In the genomic region with DNA sequence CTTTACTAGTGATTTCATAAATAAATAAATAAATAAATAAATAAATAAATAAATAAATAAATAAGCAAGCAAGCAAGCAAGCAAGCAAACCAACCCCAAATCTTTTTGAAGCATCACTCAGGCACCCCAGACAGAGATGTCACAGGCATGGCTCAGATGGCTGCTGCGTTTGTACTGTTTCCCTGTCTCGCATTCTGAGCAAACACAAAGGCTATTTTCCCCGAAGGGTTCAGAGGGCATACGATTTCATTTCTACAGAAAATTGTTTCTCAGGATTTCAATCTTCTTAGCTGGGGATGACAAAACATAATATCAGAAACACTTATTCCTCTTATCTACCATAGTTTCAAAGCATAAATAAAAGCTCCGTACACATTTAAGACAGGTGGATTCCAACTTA, we compare ENCODE assay signal across 29 mouse cellular contexts.
DNase-seq lines count a peak whose midpoint lies in the region; ATAC-seq and TF ChIP-seq lines count a peak whose summit lies in the region.
"Had no signal": no experiment of that assay in that cellular context is flagged by ENCODE, and none has a peak within 500 bp of the region (broad histone marks: within the 10 kb centered on the region; RNA-seq: fewer than 3 reads in every experiment).

No protein-coding gene starts in this region.

- no peak overlapping the region for H3K4me3 ChIP-seq in hindbrain, embryonic 11.5 days (ENCODE audit: low read depth, low read length)
- no peak overlapping the region for H3K4me3 ChIP-seq in hindbrain, embryonic 16.5 days (ENCODE audit: low read length)
- no peak overlapping the region for H3K4me3 ChIP-seq in midbrain, embryonic 11.5 days (ENCODE audit: low read depth, low read length)
- H3K4me3 ChIP-seq in midbrain, embryonic 16.5 days (ENCODE audit: low read depth, low read length) = no peak overlapping the region
- H3K4me3 ChIP-seq in midbrain, postnatal 0 days (ENCODE audit: low read depth, low read length) = no peak overlapping the region
- H3K4me3 ChIP-seq in midbrain, embryonic 13.5 days (replicated peaks) = no peak overlapping the region
- H3K4me3 ChIP-seq: embryonic facial prominence, embryonic 13.5 days; embryonic facial prominence, embryonic 15.5 days; erythroblast, embryonic 14.5 days; forebrain, embryonic 10.5 days; forebrain, embryonic 12.5 days had no signal

- TF ChIP-seq POLR2A in brain, embryonic 14.5 days (IDR thresholded peaks at IDR 0.05; ENCODE audit: borderline replicate concordance, extremely low read depth, insufficient read depth, insufficient read length, poor library complexity, severe bottlenecking) = no peak

- DNase-seq in hindbrain, embryonic 11.5 days (ENCODE audit: low spot score) = peak; percentile 12
- peak; percentile 81 for DNase-seq in midbrain, embryonic 11.5 days (ENCODE audit: low spot score, missing footprints)
- DNase-seq in midbrain, postnatal 0 days (ENCODE audit: low spot score) = peak; percentile 12
- DNase-seq in brain, embryonic 14.5 days (ENCODE audit: low read depth) = peak; percentile 52
- DNase-seq: adrenal gland, adult 8-10 months; adrenal gland, postnatal 14 days; adrenal gland, postnatal 36 days; B cell, adult 2 months; cerebellum, adult 11 months; cerebellum, adult 18-20 months; cerebellum, adult 8-10 months; cerebellum, adult 9-11 months; cerebellum, postnatal 14 days; cerebellum, postnatal 36 days; embryo, embryonic 11 days had no signal

- H3K9ac ChIP-seq in hindbrain, embryonic 11.5 days (ENCODE audit: low read depth, low read length) = no peak overlapping the region
- no peak overlapping the region for H3K9ac ChIP-seq in hindbrain, embryonic 16.5 days (ENCODE audit: low read depth, low read length)
- no peak overlapping the region for H3K9ac ChIP-seq in midbrain, embryonic 11.5 days (ENCODE audit: low read length)
- no peak overlapping the region for H3K9ac ChIP-seq in midbrain, embryonic 16.5 days (ENCODE audit: low read depth, low read length)
- H3K9ac ChIP-seq in midbrain, postnatal 0 days (replicated peaks; ENCODE audit: low read length, poor library complexity, severe bottlenecking) = no peak overlapping the region
- no peak overlapping the region for H3K9ac ChIP-seq in midbrain, embryonic 13.5 days (replicated peaks)
- H3K9ac ChIP-seq: embryonic facial prominence, embryonic 13.5 days; embryonic facial prominence, embryonic 15.5 days; forebrain, embryonic 12.5 days had no signal

- TF ChIP-seq CTCF in midbrain, postnatal 0 days (IDR thresholded peaks at IDR 0.05) = no peak
- TF ChIP-seq CTCF in brain, embryonic 14.5 days (IDR thresholded peaks at IDR 0.05; ENCODE audit: borderline replicate concordance, extremely low read depth, insufficient read depth, insufficient read length) = no peak

- H3K4me1 ChIP-seq in hindbrain, embryonic 11.5 days (replicated peaks; ENCODE audit: control insufficient read depth, insufficient read depth, low read length) = no peaks in the 10 kb centered on the region
- no peaks in the 10 kb centered on the region for H3K4me1 ChIP-seq in hindbrain, embryonic 16.5 days (ENCODE audit: control insufficient read depth, insufficient read depth, low read depth, low read length)
- H3K4me1 ChIP-seq in midbrain, embryonic 11.5 days (ENCODE audit: control insufficient read depth, insufficient read depth, low read length) = no peaks in the 10 kb centered on the region
- H3K4me1 ChIP-seq in midbrain, embryonic 16.5 days (ENCODE audit: control insufficient read depth, insufficient read depth, low read length) = no peaks in the 10 kb centered on the region
- no peaks in the 10 kb centered on the region for H3K4me1 ChIP-seq in midbrain, postnatal 0 days (ENCODE audit: insufficient read depth, low read length)
- H3K4me1 ChIP-seq in midbrain, embryonic 13.5 days (replicated peaks) = no peaks in the 10 kb centered on the region
- H3K4me1 ChIP-seq: embryonic facial prominence, embryonic 13.5 days; embryonic facial prominence, embryonic 15.5 days; forebrain, embryonic 10.5 days; forebrain, embryonic 12.5 days had no signal

- H3K4me2 ChIP-seq in hindbrain, embryonic 11.5 days (replicated peaks; ENCODE audit: low read depth, low read length) = no peak overlapping the region
- no peak overlapping the region for H3K4me2 ChIP-seq in hindbrain, embryonic 16.5 days (ENCODE audit: low read length)
- no peak overlapping the region for H3K4me2 ChIP-seq in midbrain, embryonic 11.5 days
- no peak overlapping the region for H3K4me2 ChIP-seq in midbrain, embryonic 16.5 days (ENCODE audit: low read length)
- no peak overlapping the region for H3K4me2 ChIP-seq in midbrain, postnatal 0 days (ENCODE audit: low read depth, low read length, poor library complexity, severe bottlenecking)
- no peak overlapping the region for H3K4me2 ChIP-seq in midbrain, embryonic 13.5 days (replicated peaks)
- H3K4me2 ChIP-seq: embryonic facial prominence, embryonic 13.5 days; embryonic facial prominence, embryonic 15.5 days; forebrain, embryonic 12.5 days had no signal

- 57% methylated on average over 5 of the region's 5 CpGs for WGBS in hindbrain, embryonic 11.5 days
- 39% methylated on average over 5 of the region's 5 CpGs for WGBS in hindbrain, embryonic 16.5 days
- WGBS in midbrain, embryonic 11.5 days = 50% methylated on average over 5 of the region's 5 CpGs
- 20% methylated on average over 5 of the region's 5 CpGs for WGBS in midbrain, embryonic 16.5 days
- 38% methylated on average over 5 of the region's 5 CpGs for WGBS in midbrain, postnatal 0 days
- WGBS in midbrain, embryonic 13.5 days = 17% methylated on average over 5 of the region's 5 CpGs

- H3K9me3 ChIP-seq in hindbrain, embryonic 11.5 days (ENCODE audit: control insufficient read depth, low read length) = no peaks in the 10 kb centered on the region
- H3K9me3 ChIP-seq in hindbrain, embryonic 16.5 days (ENCODE audit: control insufficient read depth, low read length) = no peaks in the 10 kb centered on the region
- no peaks in the 10 kb centered on the region for H3K9me3 ChIP-seq in midbrain, embryonic 11.5 days (ENCODE audit: control insufficient read depth, low read length)
- H3K9me3 ChIP-seq in midbrain, embryonic 16.5 days (replicated peaks; ENCODE audit: control insufficient read depth, low read length, poor library complexity, severe bottlenecking) = no peaks in the 10 kb centered on the region
- H3K9me3 ChIP-seq in midbrain, postnatal 0 days (ENCODE audit: low read length) = no peaks in the 10 kb centered on the region
- no peaks in the 10 kb centered on the region for H3K9me3 ChIP-seq in midbrain, embryonic 13.5 days
- H3K9me3 ChIP-seq: embryonic facial prominence, embryonic 13.5 days; embryonic facial prominence, embryonic 15.5 days; forebrain, embryonic 10.5 days; forebrain, embryonic 12.5 days; G1E had no signal

- no peaks in the 10 kb centered on the region for H3K27me3 ChIP-seq in hindbrain, embryonic 11.5 days (ENCODE audit: control insufficient read depth, insufficient read depth, low read length)
- H3K27me3 ChIP-seq in hindbrain, embryonic 16.5 days (replicated peaks; ENCODE audit: control insufficient read depth, insufficient read depth, low read length) = no peaks in the 10 kb centered on the region
- H3K27me3 ChIP-seq in midbrain, embryonic 11.5 days (ENCODE audit: control insufficient read depth, insufficient read depth, low read length) = no peaks in the 10 kb centered on the region
- no peaks in the 10 kb centered on the region for H3K27me3 ChIP-seq in midbrain, embryonic 16.5 days (ENCODE audit: control insufficient read depth, insufficient read depth, low read depth, low read length)
- H3K27me3 ChIP-seq in midbrain, postnatal 0 days (ENCODE audit: insufficient read depth, low read length) = no peaks in the 10 kb centered on the region
- H3K27me3 ChIP-seq in midbrain, embryonic 13.5 days = no peaks in the 10 kb centered on the region
- H3K27me3 ChIP-seq: CH12.LX; embryonic facial prominence, embryonic 13.5 days; embryonic facial prominence, embryonic 15.5 days; forebrain, embryonic 12.5 days had no signal

- no peak for ATAC-seq in hindbrain, embryonic 11.5 days (ENCODE audit: low FRiP score)
- no peak for ATAC-seq in hindbrain, embryonic 16.5 days
- ATAC-seq in midbrain, embryonic 11.5 days (ENCODE audit: low FRiP score) = no peak
- ATAC-seq in midbrain, embryonic 16.5 days = no peak
- no peak for ATAC-seq in midbrain, postnatal 0 days (ENCODE audit: low FRiP score)
- ATAC-seq in midbrain, embryonic 13.5 days = no peak
- ATAC-seq: activated CD4-positive, CD25-positive, alpha-beta regulatory T cell, adult 4 months; CD4-positive, CD25-positive, alpha-beta regulatory T cell, adult 4 months; forebrain, embryonic 14.5 days; Patski had no signal

- H3K36me3 ChIP-seq in hindbrain, embryonic 11.5 days (ENCODE audit: control insufficient read depth, insufficient read depth, low read length) = no peaks in the 10 kb centered on the region
- no peaks in the 10 kb centered on the region for H3K36me3 ChIP-seq in hindbrain, embryonic 16.5 days (ENCODE audit: control insufficient read depth, insufficient read depth, low read length)
- H3K36me3 ChIP-seq in midbrain, embryonic 11.5 days (ENCODE audit: control insufficient read depth, insufficient read depth, low read length) = no peaks in the 10 kb centered on the region
- H3K36me3 ChIP-seq in midbrain, embryonic 16.5 days (ENCODE audit: control insufficient read depth, insufficient read depth, low read length) = no peaks in the 10 kb centered on the region
- H3K36me3 ChIP-seq in midbrain, postnatal 0 days (ENCODE audit: insufficient read depth, low read length) = no peaks in the 10 kb centered on the region
- no peaks in the 10 kb centered on the region for H3K36me3 ChIP-seq in midbrain, embryonic 13.5 days
- H3K36me3 ChIP-seq: embryonic facial prominence, embryonic 13.5 days; embryonic facial prominence, embryonic 15.5 days; forebrain, embryonic 10.5 days; forebrain, embryonic 12.5 days; G1E had no signal

- H3K27ac ChIP-seq in hindbrain, embryonic 11.5 days (ENCODE audit: low read depth, low read length) = no peak overlapping the region
- no peak overlapping the region for H3K27ac ChIP-seq in hindbrain, embryonic 16.5 days (ENCODE audit: low read depth, low read length)
- H3K27ac ChIP-seq in midbrain, embryonic 11.5 days (ENCODE audit: low read depth, low read length) = no peak overlapping the region
- no peak overlapping the region for H3K27ac ChIP-seq in midbrain, embryonic 16.5 days (ENCODE audit: low read length)
- H3K27ac ChIP-seq in midbrain, postnatal 0 days (ENCODE audit: low read depth, low read length) = no peak overlapping the region
- H3K27ac ChIP-seq in midbrain, embryonic 13.5 days = no peak overlapping the region
- H3K27ac ChIP-seq: embryonic facial prominence, embryonic 13.5 days; embryonic facial prominence, embryonic 15.5 days; forebrain, embryonic 10.5 days; forebrain, embryonic 12.5 days had no signal

Comparison
In these comparisons a context has a peak if more than half of its experiments do, and no peak if none do; other contexts are left out.
1. DNase-seq: peak in every context shown above with its lines; median percentile 81 in midbrain, embryonic 11.5 days; 52 in brain, embryonic 14.5 days; 12 in hindbrain, embryonic 11.5 days; 12 in midbrain, postnatal 0 days.